Mouse (Mus musculus): ENCODE results near the gene Cabp2. TPM values are rescaled to one million over a fixed set of nuclear protein-coding genes. Genes with fewer than 3 reads are reported as not detected.
"Not testable (repeated sequence)": the region's sequence is repeated elsewhere in the genome, so short reads cannot be mapped to it uniquely, and the experiment has no call there.

Gene Cabp2
- polyA plus RNA-seq, 1 experiment from 2014 or later: not detected

- no peak for ATAC-seq
- Histone ChIP-seq H3K4me1 (ENCODE audit: control insufficient read depth, insufficient read depth, low read depth, low read length) (peaks cover 9% of the 10 kb centered on the region), H3K4me2 (ENCODE audit: low read length) (no peak overlapping the region), H3K9ac (ENCODE audit: low read depth, low read length) (no peak overlapping the region), H3K9me3 (ENCODE audit: control insufficient read depth, low read length) (no peaks in the 10 kb centered on the region), H3K4me3 (ENCODE audit: low read length) (no peak overlapping the region), H3K27ac (ENCODE audit: low read depth, low read length) (no peak overlapping the region), H3K36me3 (ENCODE audit: control insufficient read depth, insufficient read depth, low read length) (peaks cover 31% of the 10 kb centered on the region), H3K27me3 (replicated peaks; ENCODE audit: control insufficient read depth, insufficient read depth, low read length) (no peaks in the 10 kb centered on the region)
- WGBS: 93% methylated on average over 4 of the region's 4 CpGs
Measured at GRCm38 (mm10) chr19:4130106-4130505, 48.7 kb downstream of the Cabp2 start.

- no peak overlapping the region for H3K4me2 ChIP-seq (ENCODE audit: low read length)
- WGBS: 94% methylated on average over 5 of the region's 5 CpGs
- H3K9me3 ChIP-seq (ENCODE audit: control insufficient read depth, low read length): no peaks in the 10 kb centered on the region
- H3K36me3 ChIP-seq (ENCODE audit: control insufficient read depth, insufficient read depth, low read length): peaks cover 31% of the 10 kb centered on the region
- H3K9ac ChIP-seq (ENCODE audit: low read depth, low read length): no peak overlapping the region
- H3K4me1 ChIP-seq (ENCODE audit: control insufficient read depth, insufficient read depth, low read depth, low read length): peaks cover 9% of the 10 kb centered on the region
- no peak overlapping the region for H3K27ac ChIP-seq (ENCODE audit: low read depth, low read length)
- no peak for ATAC-seq
- no peak overlapping the region for H3K4me3 ChIP-seq (ENCODE audit: low read length)
- no peaks in the 10 kb centered on the region for H3K27me3 ChIP-seq (replicated peaks; ENCODE audit: control insufficient read depth, insufficient read depth, low read length)
Measured at GRCm38 (mm10) chr19:4131075-4131474, 49.7 kb downstream of the Cabp2 start.

DNA sequence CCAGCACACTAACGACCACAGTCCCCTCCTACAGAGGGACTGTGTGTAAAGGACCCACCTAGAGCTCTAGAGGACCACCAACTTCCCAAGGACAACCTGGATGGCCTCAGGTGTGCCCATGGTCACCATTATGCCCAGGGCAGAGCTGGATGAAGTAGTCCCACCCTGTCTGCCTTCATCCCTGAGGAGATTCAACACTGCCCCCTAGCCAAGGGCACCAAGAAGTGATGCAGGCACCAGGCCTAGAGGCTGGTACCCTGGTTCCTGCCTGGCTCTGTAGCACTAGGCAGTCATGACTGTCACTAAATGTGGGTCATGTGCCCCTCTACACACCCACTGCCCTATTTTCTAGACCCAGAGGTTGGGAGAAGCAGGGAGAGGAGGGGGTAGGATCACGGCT is 50.4 kb downstream of the Cabp2 start:
- Histone ChIP-seq H3K9ac (ENCODE audit: low read depth, low read length) (no peak overlapping the region), H3K36me3 (ENCODE audit: control insufficient read depth, insufficient read depth, low read length) (peaks cover 31% of the 10 kb centered on the region), H3K9me3 (ENCODE audit: control insufficient read depth, low read length) (no peaks in the 10 kb centered on the region), H3K4me3 (ENCODE audit: low read length) (no peak overlapping the region), H3K4me2 (ENCODE audit: low read length) (no peak overlapping the region), H3K4me1 (ENCODE audit: control insufficient read depth, insufficient read depth, low read depth, low read length) (peaks cover 7% of the 10 kb centered on the region), H3K27me3 (replicated peaks; ENCODE audit: control insufficient read depth, insufficient read depth, low read length) (no peaks in the 10 kb centered on the region), H3K27ac (ENCODE audit: low read depth, low read length) (no peak overlapping the region)
- no peak; the same call in 1 of the 2 replicates for ATAC-seq
- 80% methylated on average over 2 of the region's 2 CpGs for WGBS

- Histone ChIP-seq H3K4me2 (ENCODE audit: low read length) (no peak overlapping the region), H3K27ac (ENCODE audit: low read depth, low read length) (no peak overlapping the region), H3K27me3 (replicated peaks; ENCODE audit: control insufficient read depth, insufficient read depth, low read length) (no peaks in the 10 kb centered on the region), H3K9ac (ENCODE audit: low read depth, low read length) (no peak overlapping the region), H3K4me1 (ENCODE audit: control insufficient read depth, insufficient read depth, low read depth, low read length) (no peaks in the 10 kb centered on the region; the same call in 1 of the 2 replicates), H3K4me3 (ENCODE audit: low read length) (no peak overlapping the region), H3K36me3 (ENCODE audit: control insufficient read depth, insufficient read depth, low read length) (peaks cover 24% of the 10 kb centered on the region), H3K9me3 (ENCODE audit: control insufficient read depth, low read length) (no peaks in the 10 kb centered on the region)
- ATAC-seq: no peak
- 88% methylated on average over 4 of the region's 4 CpGs for WGBS
Measured at GRCm38 (mm10) chr19:4134354-4134753, 53.0 kb downstream of the Cabp2 start.

GRCm38 (mm10) chr19:4135229-4135962 is 54.0 kb downstream of the Cabp2 start:
- 82% methylated on average over 6 of the region's 6 CpGs for WGBS
- H3K27ac ChIP-seq (ENCODE audit: low read depth, low read length); H3K4me2 ChIP-seq (ENCODE audit: low read length); H3K4me1 ChIP-seq (ENCODE audit: control insufficient read depth, insufficient read depth, low read depth, low read length); ATAC-seq; H3K27me3 ChIP-seq (replicated peaks; ENCODE audit: control insufficient read depth, insufficient read depth, low read length); H3K9me3 ChIP-seq (ENCODE audit: control insufficient read depth, low read length); H3K9ac ChIP-seq (ENCODE audit: low read depth, low read length); H3K4me3 ChIP-seq (ENCODE audit: low read length): not testable (repeated sequence)
- H3K36me3 ChIP-seq (ENCODE audit: control insufficient read depth, insufficient read depth, low read length): 0 out of 2 replicates have a peak, but pooled peaks cover 17% of the 10 kb centered on the region

GRCm38 (mm10) chr19:4135963-4136345 is 54.6 kb downstream of the Cabp2 start:
- ATAC-seq; H3K4me3 ChIP-seq (ENCODE audit: low read length); H3K9ac ChIP-seq (ENCODE audit: low read depth, low read length); H3K4me1 ChIP-seq (ENCODE audit: control insufficient read depth, insufficient read depth, low read depth, low read length); H3K4me2 ChIP-seq (ENCODE audit: low read length); H3K27me3 ChIP-seq (replicated peaks; ENCODE audit: control insufficient read depth, insufficient read depth, low read length); H3K9me3 ChIP-seq (ENCODE audit: control insufficient read depth, low read length); H3K27ac ChIP-seq (ENCODE audit: low read depth, low read length): not testable (repeated sequence)
- H3K36me3 ChIP-seq (ENCODE audit: control insufficient read depth, insufficient read depth, low read length): 0 out of 2 replicates have a peak, but pooled peaks cover 15% of the 10 kb centered on the region
- WGBS: 21% methylated on average over 7 of the region's 8 CpGs

GRCm38 (mm10) chr19:4136463-4136862 is 55.1 kb downstream of the Cabp2 start:
- no peak overlapping the region for H3K4me2 ChIP-seq (ENCODE audit: low read length)
- WGBS: 80% methylated on average over 5 of the region's 5 CpGs
- H3K27me3 ChIP-seq (replicated peaks; ENCODE audit: control insufficient read depth, insufficient read depth, low read length): no peaks in the 10 kb centered on the region
- ATAC-seq: no peak
- H3K4me1 ChIP-seq (ENCODE audit: control insufficient read depth, insufficient read depth, low read depth, low read length): no peaks in the 10 kb centered on the region; the same call in 1 of the 2 replicates
- H3K27ac ChIP-seq (ENCODE audit: low read depth, low read length): no peak overlapping the region
- H3K4me3 ChIP-seq (ENCODE audit: low read length): no peak overlapping the region
- H3K9me3 ChIP-seq (ENCODE audit: control insufficient read depth, low read length): no peaks in the 10 kb centered on the region
- H3K9ac ChIP-seq (ENCODE audit: low read depth, low read length): no peak overlapping the region
- 0 out of 2 replicates have a peak, but pooled peaks cover 10% of the 10 kb centered on the region for H3K36me3 ChIP-seq (ENCODE audit: control insufficient read depth, insufficient read depth, low read length)

Other genes starting within 250 kb of the Cabp2 start
- 56.1 and 56.3 TPM in 2 replicates for gene Chka, start 229.8 kb upstream of the Cabp2 start, polyA plus RNA-seq (2015; fragmentation: Nextera tagmentation; extraction: Ambion mirVana)
- gene Tcirg1, start 174.4 kb upstream of the Cabp2 start, polyA plus RNA-seq (2015; fragmentation: Nextera tagmentation; extraction: Ambion mirVana): 18.9 and 21.2 TPM in 2 replicates
- gene Ndufs8, start 168.8 kb upstream of the Cabp2 start, polyA plus RNA-seq (2015; fragmentation: Nextera tagmentation; extraction: Ambion mirVana): 307 and 320 TPM in 2 replicates
- 2.2 and 3.1 TPM in 2 replicates for gene Aldh3b1, start 151.8 kb upstream of the Cabp2 start, polyA plus RNA-seq (2015; fragmentation: Nextera tagmentation; extraction: Ambion mirVana)
- 12.4 and 14.1 TPM in 2 replicates for gene Unc93b1, start 146.4 kb upstream of the Cabp2 start, polyA plus RNA-seq (2015; fragmentation: Nextera tagmentation; extraction: Ambion mirVana)
- not detected in 2 replicates for gene Aldh3b3, start 122.9 kb upstream of the Cabp2 start, polyA plus RNA-seq (2015; fragmentation: Nextera tagmentation; extraction: Ambion mirVana)
- 0.44 and 0.66 TPM in 2 replicates for gene Aldh3b2, start 109.2 kb upstream of the Cabp2 start, polyA plus RNA-seq (2015; fragmentation: Nextera tagmentation; extraction: Ambion mirVana)
- 2.9 and 3.1 TPM in 2 replicates for gene Acy3, start 95.0 kb upstream of the Cabp2 start, polyA plus RNA-seq (2015; fragmentation: Nextera tagmentation; extraction: Ambion mirVana)
- gene Tbx10, start 88.8 kb upstream of the Cabp2 start, polyA plus RNA-seq (2015; fragmentation: Nextera tagmentation; extraction: Ambion mirVana): 0.67 and 0.89 TPM in 2 replicates
- 22.6 and 25.5 TPM in 2 replicates for gene Nudt8, start 81.0 kb upstream of the Cabp2 start, polyA plus RNA-seq (2015; fragmentation: Nextera tagmentation; extraction: Ambion mirVana)
- 3.5 and 4.3 TPM in 2 replicates for gene Gm49405, start 81.0 kb upstream of the Cabp2 start, polyA plus RNA-seq (2015; fragmentation: Nextera tagmentation; extraction: Ambion mirVana)
- gene Doc2g, start 78.3 kb upstream of the Cabp2 start, polyA plus RNA-seq (2015; fragmentation: Nextera tagmentation; extraction: Ambion mirVana): 4.9 and 6.6 TPM in 2 replicates
- gene Ndufv1, start 68.8 kb upstream of the Cabp2 start, polyA plus RNA-seq (2015; fragmentation: Nextera tagmentation; extraction: Ambion mirVana): 265 and 277 TPM in 2 replicates
- gene Gstp1, start 43.6 kb upstream of the Cabp2 start, polyA plus RNA-seq (2015; fragmentation: Nextera tagmentation; extraction: Ambion mirVana): 569 and 604 TPM in 2 replicates
- 2.5 and 2.6 TPM in 2 replicates for gene Gstp2, start 35.6 kb upstream of the Cabp2 start, polyA plus RNA-seq (2015; fragmentation: Nextera tagmentation; extraction: Ambion mirVana)
- gene Gstp3, start 22.0 kb upstream of the Cabp2 start, polyA plus RNA-seq (2015; fragmentation: Nextera tagmentation; extraction: Ambion mirVana): 0.26 TPM in 1 of 2 replicates, not detected in the other
- 85.4 and 86.4 TPM in 2 replicates for gene Cdk2ap2, start 15.6 kb downstream of the Cabp2 start, polyA plus RNA-seq (2015; fragmentation: Nextera tagmentation; extraction: Ambion mirVana)
- 87.3 and 91.9 TPM in 2 replicates for gene Pitpnm1, start 18.4 kb downstream of the Cabp2 start, polyA plus RNA-seq (2015; fragmentation: Nextera tagmentation; extraction: Ambion mirVana)
- 109 and 113 TPM in 2 replicates for gene Aip, start 44.3 kb downstream of the Cabp2 start, polyA plus RNA-seq (2015; fragmentation: Nextera tagmentation; extraction: Ambion mirVana)
- gene Gpr152, start 58.2 kb downstream of the Cabp2 start, polyA plus RNA-seq (2015; fragmentation: Nextera tagmentation; extraction: Ambion mirVana): not detected in 2 replicates
- 0.24 and 0.29 TPM in 2 replicates for gene Cabp4, start 62.5 kb downstream of the Cabp2 start, polyA plus RNA-seq (2015; fragmentation: Nextera tagmentation; extraction: Ambion mirVana)
- gene Coro1b, start 67.0 kb downstream of the Cabp2 start, polyA plus RNA-seq (2015; fragmentation: Nextera tagmentation; extraction: Ambion mirVana): 116 and 122 TPM in 2 replicates
- 0.41 and 0.63 TPM in 2 replicates for gene Ptprcap, start 72.0 kb downstream of the Cabp2 start, polyA plus RNA-seq (2015; fragmentation: Nextera tagmentation; extraction: Ambion mirVana)
- gene Rps6kb2, start 81.8 kb downstream of the Cabp2 start, polyA plus RNA-seq (2015; fragmentation: Nextera tagmentation; extraction: Ambion mirVana): 54.1 and 57.0 TPM in 2 replicates
- 6.5 and 7.9 TPM in 2 replicates for gene Carns1, start 93.9 kb downstream of the Cabp2 start, polyA plus RNA-seq (2015; fragmentation: Nextera tagmentation; extraction: Ambion mirVana)
- gene Tbc1d10c, start 109.7 kb downstream of the Cabp2 start, polyA plus RNA-seq (2015; fragmentation: Nextera tagmentation; extraction: Ambion mirVana): 0.54 and 1.1 TPM in 2 replicates
- 604 and 614 TPM in 2 replicates for gene Ppp1ca, start 110.5 kb downstream of the Cabp2 start, polyA plus RNA-seq (2015; fragmentation: Nextera tagmentation; extraction: Ambion mirVana)
- 25.0 and 26.5 TPM in 2 replicates for gene Rad9a, start 120.1 kb downstream of the Cabp2 start, polyA plus RNA-seq (2015; fragmentation: Nextera tagmentation; extraction: Ambion mirVana)
- 1.0 and 1.1 TPM in 2 replicates for gene Clcf1, start 132.7 kb downstream of the Cabp2 start, polyA plus RNA-seq (2015; fragmentation: Nextera tagmentation; extraction: Ambion mirVana)
- gene AC109138.7, start 132.8 kb downstream of the Cabp2 start, polyA plus RNA-seq (2015; fragmentation: Nextera tagmentation; extraction: Ambion mirVana): not detected in 2 replicates
- gene Pold4, start 150.3 kb downstream of the Cabp2 start, polyA plus RNA-seq (2015; fragmentation: Nextera tagmentation; extraction: Ambion mirVana): 21.3 and 24.0 TPM in 2 replicates
- gene Ssh3, start 187.6 kb downstream of the Cabp2 start, polyA plus RNA-seq (2015; fragmentation: Nextera tagmentation; extraction: Ambion mirVana): 19.9 and 21.2 TPM in 2 replicates
- gene Ankrd13d, start 201.6 kb downstream of the Cabp2 start, polyA plus RNA-seq (2015; fragmentation: Nextera tagmentation; extraction: Ambion mirVana): 69.0 and 85.3 TPM in 2 replicates
- 27.3 and 28.3 TPM in 2 replicates for gene Grk2, start 224.6 kb downstream of the Cabp2 start, polyA plus RNA-seq (2015; fragmentation: Nextera tagmentation; extraction: Ambion mirVana)